Mouse (Mus musculus): Measurements from ENCODE around the gene Atrnl1. TPM values are rescaled to one million over a fixed set of nuclear protein-coding genes. Genes with fewer than 3 reads are reported as not detected.

The Atrnl1 gene
- total RNA-seq, 2 experiments from 2014 or later, result 38.3 to 44.4 TPM

DNA sequence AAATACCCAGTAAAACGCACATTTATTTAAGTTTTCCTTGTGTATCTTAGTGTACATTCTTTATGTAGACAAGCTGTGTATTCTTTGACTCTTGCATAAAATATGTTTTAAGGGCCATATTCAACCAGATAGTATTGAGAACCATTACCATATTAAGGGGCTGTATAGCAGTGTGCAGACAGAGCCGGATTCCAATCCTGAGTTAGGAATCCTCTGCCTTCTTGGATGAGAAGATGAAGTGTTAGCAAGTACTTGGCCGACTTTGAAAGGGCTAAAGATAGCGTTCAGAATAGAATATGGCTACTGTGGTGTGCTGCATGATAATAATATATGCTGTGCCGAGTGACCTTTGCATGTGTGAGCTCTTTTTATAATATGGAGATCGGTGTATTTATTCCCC is 500.5 kb downstream of the Atrnl1 start:
- no peak for DNase-seq (ENCODE audit: low spot score in 2 of 2)

DNA sequence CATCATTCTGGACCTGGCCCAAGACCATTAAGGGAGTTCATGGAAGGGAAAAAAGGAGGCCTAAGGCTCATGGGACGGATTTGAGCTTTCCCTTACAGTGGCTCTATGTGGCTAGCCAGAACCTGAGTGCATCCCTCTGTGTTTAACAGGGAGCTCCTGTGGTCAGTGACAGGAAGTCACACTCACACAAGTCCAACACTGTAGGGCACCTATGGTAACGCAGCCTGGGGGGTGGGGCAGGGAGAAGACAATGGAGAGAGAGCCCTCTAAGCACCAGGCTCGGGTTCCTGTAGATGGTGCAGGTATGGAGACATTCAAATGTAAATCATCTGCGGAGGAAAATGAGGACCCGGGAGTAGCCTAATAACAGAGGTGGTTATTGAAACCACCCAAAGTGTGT is 501.3 kb downstream of the Atrnl1 start:
- DNase-seq (ENCODE audit: low spot score in 2 of 2), result no peak

DNA sequence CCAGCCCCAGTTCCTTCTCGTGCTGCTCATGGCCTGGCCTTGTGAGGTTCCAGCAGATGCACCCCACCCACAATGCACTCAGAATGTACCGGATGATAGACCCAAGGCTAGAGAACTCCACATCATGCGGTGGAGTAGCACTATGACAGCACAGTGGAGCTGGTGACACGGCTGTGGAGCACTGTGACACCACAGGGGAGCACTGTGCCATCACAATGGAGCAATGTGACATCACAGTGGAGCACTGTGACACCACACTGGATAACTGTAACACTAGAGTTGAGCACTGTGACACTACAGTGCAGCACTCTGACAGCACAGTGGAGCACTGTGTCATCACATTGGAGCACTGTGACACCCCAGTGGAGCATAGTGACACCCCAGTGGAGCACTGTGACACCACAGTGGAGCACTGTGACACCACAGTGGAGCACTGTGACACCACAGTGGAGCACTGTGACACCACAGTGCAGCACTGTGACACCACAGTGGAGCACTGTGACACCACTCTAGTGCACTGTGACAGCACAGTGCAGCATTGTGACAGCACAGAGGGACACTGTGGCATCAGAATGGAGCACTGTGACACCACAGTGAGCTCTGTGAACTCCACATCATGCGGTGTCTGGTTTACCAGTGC is 502.4 kb downstream of the Atrnl1 start:
- DNase-seq (ENCODE audit: low spot score in 2 of 2), result no peak

DNA sequence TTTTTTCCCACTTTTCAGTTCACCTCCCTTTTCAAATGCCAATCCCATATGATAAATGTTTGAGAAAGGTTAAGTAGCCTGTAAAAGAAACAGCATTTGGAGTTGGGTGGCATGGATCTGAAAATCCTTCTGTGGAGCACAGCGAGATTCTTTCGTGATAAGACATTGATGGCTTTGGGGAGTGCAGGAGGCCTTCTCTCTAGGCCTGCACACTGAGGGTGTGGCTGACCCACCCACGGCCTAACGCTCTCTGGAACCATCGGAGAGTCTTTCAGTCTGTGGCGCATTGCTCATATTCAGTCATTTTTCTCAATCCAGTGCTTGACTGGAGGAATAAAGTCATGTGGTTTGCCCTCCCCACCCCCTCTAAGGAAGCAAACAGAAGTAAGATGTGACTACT is 506.8 kb downstream of the Atrnl1 start:
- DNase-seq (ENCODE audit: low spot score in 2 of 2), result no peak

DNA sequence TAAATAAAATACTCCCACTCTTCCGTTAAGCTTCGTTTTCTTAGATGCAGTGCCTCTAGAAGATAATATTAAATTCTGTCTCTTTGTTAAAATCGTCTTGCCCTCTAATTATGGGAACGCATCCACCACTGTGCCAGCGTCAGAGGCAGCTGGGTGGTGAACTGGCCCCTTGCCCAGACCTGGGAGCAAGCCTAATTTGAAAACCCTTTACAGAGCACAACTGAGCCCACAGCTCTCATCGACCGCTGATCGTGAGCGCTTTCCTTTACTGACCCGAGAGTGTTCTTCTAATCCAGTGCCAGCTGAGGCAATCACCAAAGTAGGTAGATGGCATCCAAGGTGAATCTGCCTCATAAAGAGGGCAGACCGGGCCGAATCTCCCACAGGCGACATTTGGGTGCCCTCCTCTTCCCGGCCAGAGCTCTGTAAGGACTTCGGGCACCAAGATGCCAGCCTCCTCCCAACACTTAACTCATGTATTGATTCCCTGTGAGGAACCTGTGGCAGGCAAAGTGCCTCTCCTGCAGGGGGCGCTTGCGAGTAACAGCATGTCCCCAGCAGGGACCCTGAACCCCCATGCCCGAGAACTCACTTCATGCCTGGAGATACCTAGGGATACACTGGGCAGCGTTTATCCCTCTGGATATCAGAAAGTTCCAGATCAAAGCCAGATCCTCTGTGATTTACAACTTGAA is 507.5 kb downstream of the Atrnl1 start:
- DNase-seq (ENCODE audit: low spot score in 2 of 2), result no peak

DNA sequence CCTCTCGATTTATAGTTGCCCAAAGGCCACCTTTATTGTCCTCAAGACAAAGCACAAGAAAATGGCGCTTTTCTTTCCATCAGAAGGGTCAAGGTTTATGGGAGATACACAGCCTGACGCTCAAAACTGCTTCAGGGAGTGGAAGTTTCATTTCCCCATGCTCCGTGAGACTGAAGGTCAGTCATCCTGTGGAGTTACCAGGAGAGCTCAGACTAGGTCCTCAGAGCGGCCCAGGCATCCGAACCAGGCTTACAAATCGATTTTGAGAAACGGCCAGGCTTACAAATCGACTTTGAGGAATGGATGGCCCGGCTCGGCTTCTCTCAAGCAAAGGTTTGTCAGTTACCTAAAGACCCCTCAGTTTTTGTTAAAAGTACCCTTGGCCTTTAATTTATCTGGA is 508.0 kb downstream of the Atrnl1 start:
- no peak for DNase-seq (ENCODE audit: low spot score in 2 of 2)

DNA sequence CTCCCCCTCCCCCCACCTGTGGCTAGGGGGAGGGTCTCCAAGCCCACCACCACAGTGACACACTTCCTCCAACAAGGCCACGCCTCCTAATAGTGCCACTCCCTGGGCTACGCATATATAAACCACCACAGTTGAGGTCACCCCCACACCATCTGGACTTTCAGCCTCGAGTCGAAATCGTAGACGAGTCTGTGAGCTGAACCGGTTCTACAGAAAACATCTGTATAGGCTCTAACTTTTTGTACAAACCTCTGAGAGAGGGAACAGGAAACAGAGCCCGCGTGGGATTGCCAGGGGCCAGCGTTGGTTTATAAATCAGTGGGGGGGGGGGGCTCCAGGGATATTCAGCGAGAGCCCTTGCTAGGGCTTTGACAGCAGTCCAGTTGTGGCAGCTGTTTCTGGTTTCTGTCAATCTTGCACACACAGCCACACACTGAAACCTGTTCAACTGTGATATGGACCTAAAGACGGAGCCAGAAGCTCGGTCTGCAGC is 508.9 kb downstream of the Atrnl1 start:
- DNase-seq (ENCODE audit: low spot score in 2 of 2), result no peak

DNA sequence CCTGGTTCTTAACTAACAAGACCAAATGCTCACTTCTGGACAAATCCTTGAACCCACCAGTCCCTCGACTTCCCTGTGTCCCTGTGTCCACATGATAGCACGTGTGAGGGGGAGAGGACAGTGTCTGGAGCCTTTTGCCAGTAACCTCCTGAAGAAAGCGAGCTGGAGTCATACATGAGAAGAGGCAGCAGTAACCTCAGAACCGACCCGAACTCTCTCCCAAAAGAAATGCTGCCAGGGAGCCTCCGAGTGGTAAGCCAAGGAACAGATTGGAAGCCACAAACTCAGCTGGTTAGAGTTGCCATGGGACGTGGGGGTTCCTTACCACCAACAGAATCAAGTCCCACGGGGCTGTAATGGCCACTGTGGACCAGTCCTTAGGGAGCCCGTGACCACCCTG is 509.8 kb downstream of the Atrnl1 start:
- DNase-seq (ENCODE audit: low spot score in 2 of 2), result no peak

DNA sequence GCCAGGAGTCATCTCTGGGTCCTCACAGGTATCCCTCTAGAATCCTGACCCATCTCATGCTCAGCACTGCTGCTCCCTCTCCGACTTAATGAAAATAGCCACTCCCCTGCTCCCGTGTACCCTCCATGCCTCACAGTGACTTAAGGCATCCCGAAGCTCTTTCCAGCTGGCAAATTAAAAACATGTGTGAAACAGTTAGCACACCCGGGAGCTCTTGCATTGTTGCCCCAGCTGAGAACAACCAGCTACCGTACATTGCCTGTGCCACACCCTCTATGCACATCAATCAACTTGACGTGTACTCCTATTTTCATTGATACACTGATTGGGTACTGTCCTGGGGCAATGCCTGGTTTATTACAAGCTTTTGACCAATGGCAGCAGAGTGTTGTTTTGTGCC is 510.8 kb downstream of the Atrnl1 start:
- no peak for DNase-seq (ENCODE audit: low spot score in 2 of 2)

DNA sequence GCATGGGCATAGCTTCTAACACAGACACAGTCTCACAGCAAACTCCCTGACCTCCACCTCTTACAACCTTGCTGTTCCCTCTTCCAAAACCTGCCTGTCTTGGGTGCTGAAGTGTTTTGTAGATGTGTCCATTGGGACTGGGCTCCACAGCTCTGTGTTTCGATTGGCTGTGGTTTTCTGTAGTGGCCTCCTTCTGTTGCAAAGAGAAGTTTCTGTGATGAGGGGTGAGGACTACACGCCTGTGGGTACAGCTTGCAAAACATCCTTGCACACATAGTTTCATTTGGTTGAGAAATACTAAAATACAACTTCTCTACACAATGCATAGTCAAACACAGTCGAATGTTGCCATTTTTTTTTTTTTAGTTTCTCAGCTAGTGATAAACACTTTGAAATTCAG is 512.8 kb downstream of the Atrnl1 start:
- no peak for DNase-seq (ENCODE audit: low spot score in 2 of 2)

DNA sequence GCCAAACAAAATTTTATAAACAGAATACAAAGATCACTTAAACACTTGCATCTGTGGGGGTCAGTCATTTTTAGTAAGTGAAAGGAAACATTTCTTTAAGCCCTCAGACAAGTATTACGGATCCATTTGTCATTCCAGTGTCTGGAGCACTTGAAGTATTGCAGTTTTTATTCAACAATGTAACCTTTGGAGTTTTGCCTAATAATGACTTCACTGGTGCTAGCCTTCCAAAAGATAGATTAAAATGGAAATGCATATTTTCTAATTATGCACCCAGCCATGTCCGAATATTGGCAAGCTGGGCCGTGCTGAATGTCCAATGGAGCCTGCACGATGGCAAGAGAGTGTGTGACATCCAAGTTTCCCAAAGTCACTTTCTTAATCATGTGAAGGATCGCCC is 513.7 kb downstream of the Atrnl1 start:
- DNase-seq (ENCODE audit: low spot score in 2 of 2), result no peak

DNA sequence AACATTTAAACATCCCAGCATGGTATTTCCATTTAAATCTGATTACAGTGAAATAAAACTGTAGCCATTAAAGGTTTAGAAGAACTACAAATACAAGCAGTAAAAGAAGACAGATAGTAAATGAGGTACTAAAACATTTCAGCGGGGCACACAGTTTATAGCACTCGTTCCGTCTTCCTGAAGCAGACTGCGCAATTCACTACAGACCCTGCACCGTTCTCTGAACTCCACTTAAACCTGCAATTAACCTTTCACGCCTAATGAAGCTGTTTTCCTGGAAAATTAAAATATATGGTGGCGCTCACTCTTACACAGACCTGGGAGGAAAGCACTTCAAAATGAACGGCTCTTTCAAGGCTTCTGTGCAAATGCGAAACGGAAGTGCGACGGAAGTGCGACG is 514.2 kb downstream of the Atrnl1 start:
- DNase-seq (ENCODE audit: low spot score in 2 of 2), result no peak

DNA sequence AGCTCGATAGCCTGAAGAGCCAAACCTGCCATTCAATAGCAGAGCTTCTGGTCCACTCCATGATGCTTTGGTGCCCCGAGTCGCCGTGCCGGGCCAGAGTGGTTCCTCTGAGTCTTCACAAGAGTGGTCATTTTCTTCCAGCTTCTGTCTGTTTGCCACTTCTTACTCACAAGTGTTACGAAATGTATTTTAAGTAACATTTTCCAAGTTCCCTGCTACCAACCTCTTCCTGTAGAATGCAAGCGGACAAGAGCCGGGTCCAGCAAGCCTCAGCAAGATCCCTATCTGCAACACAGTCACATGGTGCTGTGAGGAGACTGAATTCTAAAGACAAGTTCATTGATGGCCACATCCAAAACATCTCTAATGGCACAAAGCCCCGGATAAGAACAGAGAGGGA is 521.1 kb downstream of the Atrnl1 start:
- DNase-seq (ENCODE audit: low spot score in 2 of 2), result no peak

DNA sequence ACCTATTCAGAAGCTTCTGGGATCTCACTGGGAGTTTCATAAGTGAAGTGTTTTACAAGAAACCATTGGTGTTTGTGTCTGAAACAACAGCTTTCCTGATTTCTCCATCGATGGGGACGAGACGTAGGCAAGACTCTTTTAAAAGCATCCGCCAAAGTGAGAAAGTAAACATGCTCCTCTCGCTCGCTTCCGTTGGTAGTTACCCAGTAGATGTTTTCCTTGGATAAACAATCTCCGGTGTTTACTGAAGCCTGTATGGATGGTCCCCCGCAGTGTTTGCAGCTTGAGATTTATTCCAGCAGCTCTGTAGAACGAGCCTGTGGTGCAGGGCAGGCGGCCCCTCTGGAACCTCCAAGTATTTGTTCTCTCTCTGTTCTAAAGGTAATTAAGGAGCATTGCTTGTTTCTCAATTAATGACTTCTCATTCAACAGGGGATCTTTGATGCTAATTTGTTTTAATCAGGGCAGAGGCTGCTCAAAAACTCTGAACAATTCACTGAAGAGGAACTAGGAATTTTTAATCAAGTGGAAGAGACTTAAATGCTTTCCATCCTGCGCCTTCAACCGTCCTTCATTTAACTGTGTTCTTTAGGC is 529.5 kb downstream of the Atrnl1 start:
- DNase-seq (ENCODE audit: low spot score in 2 of 2), result no peak

DNA sequence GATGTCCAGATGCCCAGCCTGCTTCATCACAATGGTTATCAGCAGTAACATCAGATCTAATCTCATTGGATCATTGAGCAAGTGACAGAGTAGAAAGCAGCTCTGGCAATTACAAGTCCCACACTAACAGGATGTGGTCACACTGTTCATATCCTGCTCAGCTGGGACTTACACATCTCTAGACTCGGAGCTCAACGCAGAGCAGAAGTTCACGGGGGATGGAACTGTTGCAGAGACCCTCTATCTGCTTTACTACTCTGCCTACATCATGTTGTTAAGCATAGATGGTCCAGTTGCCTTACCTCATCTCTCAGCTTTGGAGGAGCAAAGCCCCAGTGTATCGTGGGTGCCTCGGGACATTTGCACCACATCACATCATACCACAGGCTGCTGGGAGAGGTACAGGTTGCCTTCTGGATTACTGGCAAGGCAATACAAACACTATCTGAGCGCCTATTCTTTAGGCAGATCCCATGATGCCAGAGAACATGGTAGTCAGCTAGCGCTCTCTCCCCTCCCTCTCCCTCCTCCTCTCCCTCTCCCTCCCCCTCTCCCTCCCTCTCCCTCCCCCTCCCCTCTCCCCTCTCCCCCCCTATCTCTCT is 533.1 kb downstream of the Atrnl1 start:
- no peak for DNase-seq (ENCODE audit: low spot score in 2 of 2)

DNA sequence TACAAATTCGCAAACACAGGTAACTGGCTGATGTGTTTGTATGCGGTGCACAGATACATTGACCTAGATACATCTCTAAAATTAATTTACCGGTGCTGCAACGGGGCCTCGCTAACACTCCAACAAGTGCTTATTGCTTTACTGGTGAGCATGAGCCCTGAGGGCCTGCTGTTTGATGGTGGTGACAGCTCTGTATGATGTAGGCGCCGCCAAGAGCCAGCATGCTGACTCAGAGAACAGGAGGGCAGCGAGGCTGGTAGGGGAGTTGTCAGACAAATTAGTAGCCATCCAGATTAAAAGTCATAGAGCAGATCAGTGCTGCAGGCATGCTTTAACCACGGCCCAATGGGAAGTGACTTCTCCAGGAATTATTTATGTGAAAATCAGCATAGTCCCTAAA is 534.7 kb downstream of the Atrnl1 start:
- no peak for DNase-seq (ENCODE audit: low spot score in 2 of 2)

DNA sequence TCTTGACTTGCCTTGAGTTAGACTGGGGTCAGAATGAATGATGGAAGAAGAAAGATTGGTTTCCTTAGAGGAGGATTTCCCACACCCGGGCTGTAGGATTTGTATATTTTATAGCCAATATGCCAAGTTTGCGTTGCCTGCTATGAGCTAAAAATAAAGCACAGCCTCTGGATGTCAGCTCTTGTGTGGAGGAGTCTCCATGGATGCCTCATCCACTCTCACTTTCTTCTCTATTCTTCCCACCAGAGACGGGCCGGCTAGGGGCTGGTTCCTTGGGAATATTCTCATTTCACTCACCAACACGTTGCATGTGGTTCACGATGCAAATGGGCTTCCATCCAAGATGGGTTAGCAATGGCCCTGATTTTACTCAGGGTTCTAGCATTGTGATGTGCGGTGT is 540.4 kb downstream of the Atrnl1 start:
- DNase-seq (ENCODE audit: low spot score in 2 of 2), result no peak

DNA sequence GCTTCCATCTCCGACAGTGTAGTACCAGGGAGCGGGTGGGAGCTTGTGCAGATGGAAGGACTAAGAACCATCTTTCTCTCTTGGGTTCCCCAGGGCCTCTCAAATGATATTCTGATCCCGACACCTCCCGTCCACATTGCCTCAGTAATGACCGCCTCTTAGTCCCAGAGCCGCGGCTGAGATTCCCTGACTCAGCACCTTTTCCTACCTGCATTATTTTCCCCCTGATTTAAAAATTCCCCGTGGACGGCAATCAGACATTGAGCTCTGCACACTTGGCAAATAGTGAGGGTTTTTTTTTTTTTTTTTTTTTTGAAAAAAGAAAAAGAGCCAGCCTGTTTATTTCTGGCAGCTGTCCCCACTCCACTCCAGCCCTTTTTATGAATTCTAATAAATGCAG is 550.7 kb downstream of the Atrnl1 start:
- DNase-seq (ENCODE audit: low spot score in 2 of 2), result no peak

DNA sequence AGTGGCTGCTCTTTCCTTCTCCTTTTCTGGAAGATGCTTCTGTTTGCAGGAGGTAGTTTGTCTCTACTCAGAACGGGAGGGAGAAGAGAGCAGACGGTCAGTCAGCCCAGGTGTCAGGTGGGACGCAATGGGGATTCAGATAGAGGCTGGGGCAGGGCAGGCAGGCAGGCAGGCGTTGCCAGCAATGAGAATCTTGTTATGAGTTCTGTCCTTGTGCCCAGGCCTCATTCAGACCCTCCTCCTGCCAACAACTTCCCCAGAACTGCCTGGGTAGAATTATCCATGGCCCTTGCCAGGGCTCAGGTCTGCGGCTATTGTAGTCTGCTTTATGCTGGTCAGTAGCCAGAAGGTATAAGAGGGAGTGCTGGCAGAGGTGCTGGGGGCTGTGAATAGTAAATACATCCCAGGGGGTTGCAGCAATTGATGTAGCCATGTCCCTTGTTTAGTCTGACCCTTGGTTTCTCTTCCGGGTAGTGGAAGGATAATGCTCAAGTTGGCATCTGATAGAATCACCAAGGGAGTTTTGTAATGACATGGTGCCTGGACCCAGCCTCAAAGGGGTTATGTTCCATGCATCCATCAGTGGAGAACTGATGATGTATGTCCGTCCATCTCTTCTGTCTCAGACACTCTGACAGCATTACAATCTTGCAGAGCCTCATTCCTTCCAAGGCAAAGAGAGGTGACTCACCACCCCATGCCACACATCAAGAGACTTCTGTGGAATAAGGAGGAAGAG is 554.2 kb downstream of the Atrnl1 start:
- no peak for DNase-seq (ENCODE audit: low spot score in 2 of 2)

DNA sequence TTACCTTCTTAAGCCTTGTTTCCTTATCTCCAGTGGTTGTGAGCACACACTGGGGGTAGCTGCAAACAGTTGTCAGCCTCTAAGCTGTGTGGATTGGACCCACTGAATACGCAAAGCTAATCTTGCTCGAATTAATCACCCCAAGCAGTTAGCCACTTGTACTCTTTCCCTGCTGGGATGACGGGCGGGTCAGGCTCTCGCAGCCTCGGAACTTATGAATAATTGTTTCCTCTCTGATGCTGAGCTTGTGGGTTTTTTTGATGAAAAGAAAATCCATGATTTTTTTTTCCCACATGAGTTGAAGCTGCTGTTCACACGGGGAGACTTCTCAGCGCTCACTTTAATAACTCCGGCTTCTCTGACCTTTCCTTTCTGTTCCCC is 554.8 kb downstream of the Atrnl1 start:
- no peak for DNase-seq (ENCODE audit: low spot score in 2 of 2)

DNA sequence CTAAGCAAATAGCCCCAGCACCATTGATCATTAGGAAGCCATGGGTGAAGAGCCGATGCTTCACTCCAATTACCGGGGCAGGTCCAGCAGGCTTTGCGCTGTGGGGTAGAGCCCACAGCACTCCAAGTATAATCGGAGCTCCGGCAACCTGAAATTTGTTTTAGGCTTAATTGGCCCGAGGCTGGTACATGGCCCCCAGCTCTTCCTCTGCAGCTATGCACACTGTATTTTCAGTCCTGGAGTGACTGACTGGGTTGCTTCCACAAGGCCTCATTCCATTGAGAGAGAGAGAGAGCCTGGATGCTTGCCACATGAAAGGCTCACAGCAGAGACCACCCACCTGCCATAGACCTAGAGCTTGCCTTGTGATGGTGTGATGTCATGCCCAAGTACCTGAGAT is 555.3 kb downstream of the Atrnl1 start:
- no peak for DNase-seq (ENCODE audit: low spot score in 2 of 2)

DNA sequence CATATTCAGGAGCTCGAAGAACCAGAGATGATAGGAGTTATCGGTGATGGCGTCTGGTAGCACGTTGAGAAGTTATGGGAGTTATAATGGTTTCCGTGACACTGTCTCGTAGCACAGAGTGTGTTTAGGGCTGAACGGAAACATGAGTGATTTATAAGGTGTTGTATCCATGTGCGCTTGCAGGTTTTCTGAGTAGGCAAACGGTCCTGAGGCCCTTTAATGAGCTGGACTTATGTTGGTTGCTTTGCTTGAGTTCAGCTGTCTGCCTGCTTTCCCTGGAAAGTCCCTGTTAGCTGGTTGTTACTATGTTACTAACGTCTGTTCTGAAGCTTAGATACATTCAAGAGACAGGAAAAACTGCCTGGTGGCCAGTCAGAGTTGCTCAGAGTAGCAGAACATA is 567.6 kb downstream of the Atrnl1 start:
- DNase-seq (ENCODE audit: low spot score in 2 of 2), result no peak
